Mouse (Mus musculus) spleen, postnatal 0 days (tissue): ENCODE results near the gene Ampd2. TPM values are rescaled to one million over a fixed set of nuclear protein-coding genes. Genes with fewer than 3 reads are reported as not detected.

ENCODE experiments used
- polyA plus RNA-seq: library from polyadenylated mRNA; unstranded; fragments of >200 nt; fragmentation: Nextera tagmentation; extraction: Ambion mirVana; gene quantifications from 2 replicates; pipeline ENCODE4 v1.2.1, GENCODE M21; 2015

The Ampd2 gene
- polyA plus RNA-seq, result 40.6 and 41.5 TPM in 2 replicates

DNA sequence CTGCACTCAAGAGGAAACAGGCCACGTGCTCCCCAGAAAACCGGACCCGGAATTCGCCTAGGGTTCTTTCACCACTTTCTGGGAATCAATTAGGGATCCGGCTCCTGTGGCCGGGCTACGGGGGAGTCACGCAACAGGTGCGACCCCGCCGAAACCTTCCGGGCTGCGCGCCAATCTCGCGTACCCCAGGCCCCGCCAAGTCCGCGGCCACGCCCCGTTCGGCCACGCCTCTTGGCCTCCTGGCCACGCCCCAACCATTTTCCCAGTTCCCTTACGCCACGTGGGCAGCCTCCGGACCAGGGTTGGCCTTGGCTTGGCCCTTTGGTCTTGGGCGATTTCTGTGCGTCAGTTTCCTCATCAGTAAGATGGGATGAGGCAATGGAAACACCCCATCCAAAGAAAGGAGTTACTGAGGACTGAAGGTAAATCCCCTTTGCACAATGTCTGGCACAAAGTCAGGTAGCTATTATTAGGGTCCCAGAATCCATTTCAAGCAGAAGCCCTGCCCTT, at the start of gene Ampd2:
TSS of gene Ampd2 (minus strand) at position 182 of the 510 bp plus-strand sequence.

DNA sequence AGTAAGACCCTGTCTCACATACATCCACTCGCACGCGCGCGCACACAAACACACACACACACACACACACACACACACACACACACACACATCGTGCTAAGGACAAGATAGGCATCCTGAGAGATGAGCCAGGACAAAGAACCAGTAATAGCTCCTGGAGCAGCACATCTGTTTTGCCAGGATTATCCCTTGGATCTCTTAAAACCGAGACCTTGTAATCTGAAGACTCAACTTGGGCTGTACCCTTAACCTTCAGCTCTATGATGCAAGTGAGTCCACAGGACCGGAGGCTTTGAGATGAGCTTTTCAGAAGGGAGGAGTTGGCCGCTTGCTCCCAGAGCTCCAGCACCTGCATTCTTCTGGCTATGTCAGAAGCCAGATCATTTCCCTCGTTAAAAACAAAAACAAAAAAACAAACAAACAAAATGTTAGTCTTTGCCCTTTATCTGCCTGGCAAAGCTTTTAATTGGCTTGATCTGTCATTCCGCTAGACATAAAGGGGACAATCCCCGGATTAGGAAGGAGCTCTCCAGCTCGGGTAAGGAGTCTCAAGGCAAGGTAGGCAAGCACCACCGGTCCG, 6.2 kb upstream of the Ampd2 start, which contains the start of gene Gnat2:
TSS of gene Gnat2 (plus strand) at position 254 of the 580 bp plus-strand sequence.

DNA sequence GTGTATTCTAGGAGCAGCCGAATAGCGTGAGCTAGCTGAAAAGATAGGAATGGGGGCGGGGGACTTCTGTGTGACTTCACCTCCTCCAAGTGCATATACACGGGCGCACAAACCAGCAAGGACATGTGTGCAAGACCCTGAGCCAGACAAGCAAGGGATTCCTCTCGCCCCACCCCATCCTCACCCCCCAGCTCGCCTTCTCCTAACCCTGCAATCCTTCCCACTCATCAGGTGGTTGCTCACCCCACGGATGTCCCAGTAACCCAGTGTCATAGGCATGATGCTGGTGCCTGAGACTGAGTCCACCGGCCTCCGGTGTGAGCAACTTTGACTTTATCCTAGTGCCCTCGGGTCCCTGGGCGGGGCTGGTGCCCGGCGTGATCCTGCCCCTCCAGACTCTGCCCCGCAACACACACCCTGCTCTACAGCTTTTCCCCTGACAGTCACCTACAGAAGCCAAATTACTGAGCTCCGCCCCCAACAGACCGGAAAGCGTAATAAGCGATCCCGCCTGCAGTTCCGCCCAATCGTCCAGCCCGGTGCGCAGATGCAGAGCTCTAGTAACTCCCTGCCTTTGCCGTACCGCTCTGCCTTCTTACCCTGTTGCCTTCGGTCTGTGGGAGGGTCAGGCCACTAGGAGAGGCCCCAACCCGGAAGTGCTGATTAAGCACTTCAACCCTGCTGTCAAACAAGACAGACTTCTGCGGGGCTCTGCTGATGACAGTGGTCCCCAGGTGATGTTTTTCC, 41.9 kb downstream of the Ampd2 start, which contains the start of gene Gstm4:
TSS of gene Gstm4 (minus strand) at position 501 of the 747 bp plus-strand sequence.

Other genes starting within 250 kb of the Ampd2 start
- 0.18 TPM in 1 of 2 replicates, not detected in the other for gene Eps8l3, start 209.4 kb downstream of the Ampd2 start, polyA plus RNA-seq
- gene Gstm5, start 190.8 kb downstream of the Ampd2 start, polyA plus RNA-seq, result 286 and 363 TPM in 2 replicates
- 1.1 and 2.0 TPM in 2 replicates for gene Gstm7, start 154.8 kb downstream of the Ampd2 start, polyA plus RNA-seq
- 0.25 TPM in 2 replicates for gene Gstm6, start 142.9 kb downstream of the Ampd2 start, polyA plus RNA-seq
- not detected in 2 replicates for gene Gstm3, start 117.4 kb downstream of the Ampd2 start, polyA plus RNA-seq
- 18.8 and 23.1 TPM in 2 replicates for gene Gstm2, start 100.2 kb downstream of the Ampd2 start, polyA plus RNA-seq
- 46.6 and 66.5 TPM in 2 replicates for gene Gstm1, start 68.7 kb downstream of the Ampd2 start, polyA plus RNA-seq
- gene Gstm4, start 41.8 kb downstream of the Ampd2 start, polyA plus RNA-seq, result 5.9 and 6.9 TPM in 2 replicates
- gene Gnat2, start 6.1 kb upstream of the Ampd2 start, polyA plus RNA-seq, result 3.2 and 3.3 TPM in 2 replicates
- 61.5 and 71.2 TPM in 2 replicates for gene Gnai3, start 59.5 kb upstream of the Ampd2 start, polyA plus RNA-seq
- gene Gpr61, start 68.2 kb upstream of the Ampd2 start, polyA plus RNA-seq, result 0.04 and 0.05 TPM in 2 replicates
- 0.83 and 0.98 TPM in 2 replicates for gene Amigo1, start 99.7 kb upstream of the Ampd2 start, polyA plus RNA-seq
- 2.8 and 3.6 TPM in 2 replicates for gene Cyb561d1, start 114.6 kb upstream of the Ampd2 start, polyA plus RNA-seq
- gene Atxn7l2, start 124.3 kb upstream of the Ampd2 start, polyA plus RNA-seq, result 3.7 and 3.9 TPM in 2 replicates
- gene Sypl2, start 140.0 kb upstream of the Ampd2 start, polyA plus RNA-seq, result not detected in 2 replicates
- 216 and 222 TPM in 2 replicates for gene Psma5, start 170.3 kb upstream of the Ampd2 start, polyA plus RNA-seq
- 3.0 and 4.4 TPM in 2 replicates for gene Sort1, start 197.4 kb upstream of the Ampd2 start, polyA plus RNA-seq